Mouse (Mus musculus) neural tube, embryonic 14.5 days (tissue): ENCODE data around the gene Mlph. TPM values are rescaled to one million over a fixed set of nuclear protein-coding genes. Genes with fewer than 3 reads are reported as not detected.

Source experiments
- ATAC-seq: fragments of 200-750 bp; cut with Nextera tagmentation; 2 replicates; pipeline ENCODE4 v1.8.0; 2017; ENCODE audit warnings: low read depth, mild to moderate bottlenecking, moderate TSS enrichment, moderate library complexity
- H3K27ac ChIP-seq: fragments of 300-500 bp; sonication (generic); 2 replicates; pipeline ENCODE4 v1.5.1; 2014; ENCODE audit warnings: low read depth, mild to moderate bottlenecking, control low read depth, low read length, moderate library complexity, mixed read lengths
- H3K27me3 ChIP-seq: fragments of 300-500 bp; sonication (generic); 2 replicates; pipeline ENCODE4 v1.6.1; 2014; ENCODE audit warnings: low read length; ENCODE audit not compliant: control insufficient read depth, insufficient read depth
- H3K36me3 ChIP-seq: fragments of 300-500 bp; sonication (generic); 2 replicates; pipeline ENCODE4 v1.6.1; 2014; ENCODE audit warnings: low read length, mixed read lengths; ENCODE audit not compliant: control insufficient read depth, insufficient read depth
- H3K4me1 ChIP-seq: fragments of 300-500 bp; sonication (generic); 2 replicates; pipeline ENCODE4 v1.6.1; 2014; ENCODE audit warnings: low read length; ENCODE audit not compliant: control insufficient read depth, insufficient read depth
- H3K4me2 ChIP-seq: fragments of 300-500 bp; sonication (generic); 2 replicates; pipeline ENCODE4 v1.6.1; 2014; ENCODE audit warnings: mild to moderate bottlenecking, low read depth, low read length, control low read depth
- H3K4me3 ChIP-seq: fragments of 300-500 bp; sonication (generic); 2 replicates; pipeline ENCODE4 v1.5.1; 2014; ENCODE audit warnings: low read depth, low read length, control low read depth, mixed read lengths
- H3K9ac ChIP-seq: fragments of 300-500 bp; sonication (generic); replicated peaks from 2 replicates; pipeline ENCODE4 v1.6.1; 2014; ENCODE audit warnings: low read depth, mild to moderate bottlenecking, control low read depth, low read length, mixed read lengths
- H3K9me3 ChIP-seq: fragments of 300-500 bp; sonication (generic); 2 replicates; pipeline ENCODE4 v1.6.1; 2016; ENCODE audit warnings: low read length; ENCODE audit not compliant: control insufficient read depth
- WGBS: fragments of 180-500 bp; shearing (Covaris S2); extraction: QIAGEN DNeasy Blood & Tissue Kit; methylation state at CpG from one replicate; pipeline ENCODE4 v1.1.7; 2014; 5-methylcytosine and 5-hydroxymethylcytosine counted together
- polyA plus RNA-seq: library from polyadenylated mRNA; unstranded; fragments of >200 nt; fragmentation: Nextera tagmentation; extraction: Ambion mirVana; gene quantifications from 2 replicates; pipeline ENCODE4 v1.2.1, GENCODE M21; 2014

Gene Mlph
- polyA plus RNA-seq, 1 experiment from 2014 or later: not detected

DNA sequence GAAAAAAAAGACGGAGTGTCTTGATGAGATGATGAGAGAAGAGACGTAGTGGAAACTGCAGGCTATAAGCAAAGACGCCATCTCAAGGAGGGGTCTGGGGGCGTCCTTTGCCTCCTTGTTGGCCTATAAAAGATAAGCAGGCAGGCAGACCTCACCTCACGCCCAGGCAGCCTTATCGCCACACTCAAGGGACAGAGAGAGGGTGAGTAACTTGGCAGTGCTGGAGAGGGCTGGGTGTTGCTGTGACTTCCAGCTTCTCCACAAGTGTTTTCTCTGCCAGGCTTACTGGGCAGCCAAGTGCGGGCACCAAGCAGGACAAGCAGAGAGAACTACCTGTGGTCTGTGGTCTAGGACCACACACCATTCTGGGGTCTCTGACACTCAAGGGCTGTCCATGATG lies 36.8 kb downstream of the Mlph start:
- Histone ChIP-seq H3K27me3 (no peaks in the 10 kb centered on the region), H3K9me3 (no peaks in the 10 kb centered on the region), H3K4me1 (no peaks in the 10 kb centered on the region), H3K4me2 (no peak overlapping the region), H3K4me3 (no peak overlapping the region), H3K36me3 (no peaks in the 10 kb centered on the region), H3K9ac (no peak overlapping the region), H3K27ac (no peak overlapping the region)
- WGBS: 82% methylated on average over 7 of the region's 7 CpGs
- ATAC-seq: no peak

DNA sequence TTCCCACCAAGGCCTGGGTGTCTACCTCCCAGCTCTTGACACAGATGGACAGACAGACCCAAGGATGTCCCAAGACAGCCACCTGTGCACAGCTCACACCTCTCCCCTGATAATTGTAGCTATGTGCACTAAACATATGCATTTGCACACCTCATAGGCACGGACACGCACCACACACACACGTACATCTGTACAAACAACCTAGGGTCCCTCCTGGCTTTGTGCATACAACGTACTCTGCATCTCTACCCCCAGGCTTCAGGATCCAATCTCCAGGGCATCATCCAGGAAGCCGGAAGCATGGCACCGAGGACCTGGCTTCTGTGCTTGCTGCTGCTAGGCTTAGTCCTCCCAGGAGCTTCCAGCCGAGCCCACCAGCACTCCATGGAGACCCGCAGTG lies 37.9 kb downstream of the Mlph start, which contains the start of gene Prlh:
TSS of gene Prlh (plus strand) at position 301 of the 400 bp plus-strand sequence.
- H3K27ac ChIP-seq: no peak within 1 kb of the TSS
- H3K27me3 ChIP-seq: no peaks in the 10 kb centered on the region
- no peaks in the 10 kb centered on the region for H3K9me3 ChIP-seq
- no peak within 1 kb of the TSS for H3K4me2 ChIP-seq
- 77% methylated on average over 8 of the region's 8 CpGs for WGBS
- no peaks in the 10 kb centered on the region for H3K4me1 ChIP-seq
- no peak within 1 kb of the TSS for H3K4me3 ChIP-seq
- ATAC-seq: no peak
- H3K9ac ChIP-seq: no peak within 1 kb of the TSS
- H3K36me3 ChIP-seq: no peaks in the 10 kb centered on the region

DNA sequence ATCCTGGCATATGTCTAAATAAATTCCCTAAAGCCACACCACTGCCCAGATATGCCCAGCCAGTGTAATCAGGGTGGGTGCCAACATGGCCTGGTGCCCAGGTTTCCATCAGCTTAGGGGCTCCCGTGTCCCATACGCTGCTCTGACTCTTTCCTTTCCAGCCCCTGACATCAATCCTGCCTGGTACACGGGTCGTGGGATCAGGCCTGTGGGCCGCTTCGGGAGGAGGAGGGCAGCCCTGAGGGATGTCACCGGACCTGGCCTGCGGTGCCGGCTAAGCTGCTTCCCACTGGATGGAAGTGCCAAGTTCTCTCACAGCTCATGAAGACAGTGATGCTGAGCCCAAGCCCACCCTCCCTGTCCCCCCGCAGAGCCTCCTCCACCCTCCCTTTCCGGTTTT lies 38.8 kb downstream of the Mlph start:
- H3K27ac ChIP-seq: no peak overlapping the region
- H3K36me3 ChIP-seq: no peaks in the 10 kb centered on the region
- no peaks in the 10 kb centered on the region for H3K9me3 ChIP-seq
- no peak for ATAC-seq
- no peaks in the 10 kb centered on the region for H3K27me3 ChIP-seq
- no peaks in the 10 kb centered on the region for H3K4me1 ChIP-seq
- no peak overlapping the region for H3K4me2 ChIP-seq
- H3K4me3 ChIP-seq: no peak overlapping the region
- WGBS: 68% methylated on average over 11 of the region's 11 CpGs
- no peak overlapping the region for H3K9ac ChIP-seq

DNA sequence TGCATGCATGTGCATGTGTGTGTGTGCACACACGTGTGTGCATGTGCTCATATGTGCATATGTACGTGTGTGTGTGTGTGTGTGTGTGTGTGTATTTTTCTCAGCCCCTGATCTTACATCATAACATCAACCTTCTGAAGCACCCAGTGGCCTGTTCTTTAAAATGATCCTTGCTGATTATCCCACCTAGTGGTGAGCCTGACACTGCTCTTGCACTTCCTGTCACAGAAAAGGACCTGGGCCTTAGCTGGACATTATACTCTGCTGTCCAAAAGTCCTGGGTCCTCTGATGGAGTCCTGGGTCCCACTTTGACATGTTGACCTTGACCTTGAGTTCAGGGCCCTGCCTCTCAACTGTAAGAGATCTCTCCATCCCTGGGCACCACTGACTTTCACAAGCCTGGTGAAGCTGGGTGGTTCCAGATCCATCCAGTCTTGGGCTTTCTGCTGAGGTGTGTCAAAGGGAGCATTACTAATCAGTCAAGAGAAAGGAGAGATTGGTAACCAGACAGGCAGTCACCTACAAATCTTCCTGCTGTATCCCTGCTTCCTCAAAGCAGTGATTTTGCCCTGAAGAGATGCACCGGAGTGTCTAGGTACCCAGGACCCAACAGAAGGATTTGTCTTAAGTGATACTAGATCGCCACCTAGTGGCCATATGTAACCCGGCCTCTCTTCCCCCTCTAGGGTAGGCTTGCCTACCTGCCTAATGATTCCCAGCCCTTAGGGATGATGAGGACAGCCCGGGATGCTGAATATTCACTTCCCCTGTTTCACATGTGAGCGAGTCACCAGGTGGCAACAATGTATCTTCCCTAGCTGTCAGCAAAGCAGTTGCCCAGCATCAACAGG lies 41.6 kb downstream of the Mlph start:
- no peak overlapping the region for H3K27ac ChIP-seq
- H3K27me3 ChIP-seq: no peaks in the 10 kb centered on the region
- H3K36me3 ChIP-seq: no peaks in the 10 kb centered on the region
- 38% methylated on average over 7 of the region's 7 CpGs for whole genome bisulfite sequencing
- H3K9ac ChIP-seq: no peak overlapping the region
- no peaks in the 10 kb centered on the region for H3K9me3 ChIP-seq
- H3K4me1 ChIP-seq: no peaks in the 10 kb centered on the region
- H3K4me2 ChIP-seq: no peak overlapping the region
- H3K4me3 ChIP-seq: no peak overlapping the region
- ATAC-seq: peak; percentile 89; the same call in 1 of the 2 replicates

DNA sequence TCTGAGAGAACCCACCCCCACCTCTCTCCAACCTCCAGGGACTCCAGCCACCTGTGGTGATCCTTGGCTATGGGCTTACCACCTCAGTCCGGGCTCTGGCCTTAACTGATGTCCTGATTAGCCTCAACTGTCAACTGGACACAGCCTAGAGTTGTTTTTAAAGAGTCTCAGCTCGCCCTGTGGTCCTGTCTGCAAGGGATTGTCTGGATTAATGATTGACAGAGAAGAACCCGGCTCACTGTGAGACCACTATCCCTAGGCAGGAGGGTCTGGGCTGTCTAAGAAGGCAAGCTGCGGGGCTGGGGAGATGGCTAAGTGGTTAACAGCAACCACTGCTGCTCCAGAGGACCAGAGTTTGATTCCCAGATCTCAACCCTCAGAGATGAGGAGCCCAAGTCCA lies 47.6 kb downstream of the Mlph start:
- H3K27me3 ChIP-seq: no peaks in the 10 kb centered on the region
- no peaks in the 10 kb centered on the region for H3K36me3 ChIP-seq
- WGBS: 22% methylated on average over 4 of the region's 4 CpGs
- no peak overlapping the region for H3K4me2 ChIP-seq
- ATAC-seq: no peak
- no peaks in the 10 kb centered on the region for H3K4me1 ChIP-seq
- H3K27ac ChIP-seq: no peak overlapping the region
- no peak overlapping the region for H3K9ac ChIP-seq
- H3K4me3 ChIP-seq: no peak overlapping the region
- H3K9me3 ChIP-seq: no peaks in the 10 kb centered on the region

DNA sequence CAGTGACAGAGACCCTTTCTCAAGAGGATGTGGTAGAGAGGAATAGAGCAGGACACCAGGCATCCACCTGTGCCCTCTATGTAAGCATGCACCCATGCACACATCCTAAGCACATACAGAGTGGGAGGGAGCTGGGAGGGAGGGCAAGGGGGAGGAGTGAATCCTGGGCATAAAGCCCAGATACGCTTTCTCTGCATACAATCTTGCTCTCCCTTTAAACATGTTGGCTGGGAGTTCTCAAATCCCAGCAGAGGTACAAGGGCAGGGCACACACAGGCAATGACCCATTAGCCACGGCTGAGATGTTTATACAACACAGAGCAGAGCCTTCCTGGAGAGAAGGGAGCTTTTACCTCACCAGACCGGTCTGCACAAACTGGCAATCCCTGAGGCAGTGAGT lies 48.1 kb downstream of the Mlph start:
- Histone ChIP-seq H3K27me3 (no peaks in the 10 kb centered on the region), H3K9ac (no peak overlapping the region), H3K4me1 (no peaks in the 10 kb centered on the region), H3K36me3 (no peaks in the 10 kb centered on the region), H3K4me2 (no peak overlapping the region), H3K27ac (no peak overlapping the region), H3K9me3 (no peaks in the 10 kb centered on the region), H3K4me3 (no peak overlapping the region)
- WGBS: 20% methylated on average over 3 of the region's 3 CpGs
- no peak; the same call in 1 of the 2 replicates for ATAC-seq

DNA sequence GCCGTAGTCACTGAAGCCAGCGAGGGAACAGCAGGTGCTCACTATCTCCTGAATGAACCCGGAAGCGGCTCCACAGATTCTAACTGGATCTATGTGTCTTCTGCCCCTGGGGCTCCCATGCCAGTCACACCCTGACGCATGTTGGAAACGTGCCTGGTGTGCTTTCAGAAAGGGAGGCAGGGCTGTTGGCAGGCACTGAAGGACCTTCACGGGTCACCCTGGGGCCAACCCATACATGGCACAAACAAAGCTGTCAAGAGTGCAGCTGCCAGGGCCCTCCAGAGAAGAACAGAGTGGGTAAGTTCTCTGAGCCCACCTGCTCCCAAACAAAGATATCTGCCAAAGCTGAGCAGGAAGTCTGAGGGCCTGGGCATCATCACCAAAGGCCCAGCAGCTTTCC lies 52.7 kb downstream of the Mlph start:
- Histone ChIP-seq H3K9ac (no peak overlapping the region), H3K36me3 (no peaks in the 10 kb centered on the region), H3K4me1 (no peaks in the 10 kb centered on the region), H3K4me3 (no peak overlapping the region), H3K4me2 (no peak overlapping the region), H3K9me3 (no peaks in the 10 kb centered on the region), H3K27me3 (no peaks in the 10 kb centered on the region), H3K27ac (no peak overlapping the region)
- ATAC-seq: 0 out of 2 replicates have a peak, but pooled peaks have one; percentile 58
- 50% methylated on average over 7 of the region's 7 CpGs for WGBS

DNA sequence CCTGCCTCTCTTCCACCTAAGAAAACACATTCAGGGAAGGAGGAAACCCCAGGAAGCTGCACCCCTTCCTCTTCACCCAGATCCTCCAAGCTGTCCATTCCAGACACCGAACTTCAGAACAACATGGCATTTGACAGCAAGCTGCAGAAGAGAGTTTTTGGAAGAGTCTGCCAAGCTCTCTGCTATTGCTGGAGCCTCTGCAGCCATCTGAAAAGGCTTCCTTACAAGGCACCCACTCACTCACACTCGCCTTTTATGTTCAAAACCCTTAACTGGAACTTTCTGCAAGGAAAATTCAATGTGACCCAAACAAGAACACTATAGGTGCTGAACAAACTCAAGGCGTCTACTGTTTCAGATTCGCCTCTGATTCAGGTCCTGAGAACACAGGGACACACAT lies 53.8 kb downstream of the Mlph start:
- WGBS: 85% methylated on average over 4 of the region's 4 CpGs

DNA sequence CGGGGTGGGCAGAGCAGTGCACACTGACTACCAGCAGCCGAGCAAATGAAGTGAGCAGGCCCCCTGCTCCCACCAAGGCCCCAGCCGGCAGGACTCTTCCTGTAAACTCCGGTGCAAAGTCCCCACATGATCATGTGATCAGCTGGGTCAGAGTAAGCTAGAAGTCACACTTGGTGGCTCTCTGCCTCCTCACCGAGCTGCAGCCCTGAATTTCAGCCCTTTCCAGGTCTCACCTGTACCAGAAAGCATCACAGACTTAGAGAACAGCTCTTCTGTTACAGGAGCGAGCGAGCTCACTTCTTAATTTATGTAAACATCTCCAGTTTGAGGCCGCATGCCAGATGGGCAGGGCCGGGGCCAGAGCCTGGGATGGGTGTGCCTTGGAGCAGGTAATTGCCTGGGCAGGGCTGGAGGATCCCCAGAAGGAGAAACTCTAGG lies 54.5 kb downstream of the Mlph start, which contains the start of gene Rab17:
TSS of gene Rab17 (minus strand) at position 315 of the 438 bp plus-strand sequence.
- no peak within 1 kb of the TSS for H3K4me3 ChIP-seq
- 38% methylated on average over 9 of the region's 9 CpGs for WGBS
- H3K27ac ChIP-seq: no peak within 1 kb of the TSS
- H3K9me3 ChIP-seq: no peaks in the 10 kb centered on the region
- H3K4me2 ChIP-seq: no peak within 1 kb of the TSS
- no peak within 1 kb of the TSS for H3K9ac ChIP-seq
- H3K36me3 ChIP-seq: no peaks in the 10 kb centered on the region
- H3K27me3 ChIP-seq: no peaks in the 10 kb centered on the region
- peaks cover 5% of the 10 kb centered on the region; the same call in 1 of the 2 replicates for H3K4me1 ChIP-seq
- no peak for ATAC-seq

More for the DNA sequence above, 53.8 kb downstream of the Mlph start:
- no peak overlapping the region for H3K4me2 ChIP-seq
- no peaks in the 10 kb centered on the region for H3K9me3 ChIP-seq
- H3K9ac ChIP-seq: no peak overlapping the region
- 0 out of 2 replicates have a peak, but pooled peaks cover 3% of the 10 kb centered on the region for H3K4me1 ChIP-seq
- no peak overlapping the region for H3K4me3 ChIP-seq
- H3K36me3 ChIP-seq: no peaks in the 10 kb centered on the region
- no peak for ATAC-seq
- no peaks in the 10 kb centered on the region for H3K27me3 ChIP-seq
- H3K27ac ChIP-seq: no peak overlapping the region
